Mouse (Mus musculus) CH12.LX (cell line): Measurements from ENCODE around the gene Sik3. TPM values are rescaled to one million over a fixed set of nuclear protein-coding genes. Genes with fewer than 3 reads are reported as not detected.

Source experiments
- DNase-seq: peaks from one replicate; pipeline ENCODE4 v3.0.0-alpha.2; 2013; ENCODE audit errors: extremely low read depth
- H3K27ac ChIP-seq: 2 replicates; pipeline ENCODE4 v1.5.1; 2012; ENCODE audit warnings: low read depth, mild to moderate bottlenecking, control low read depth, moderate library complexity; ENCODE audit not compliant: insufficient read depth
- H3K27me3 ChIP-seq: replicated peaks from 2 replicates; pipeline ENCODE3; 2012; ENCODE audit warnings: inconsistent platforms
- H3K36me3 ChIP-seq, 2 experiments: replicated peaks in 1 of 2; 2 replicates each; pipeline versions ENCODE3 to v1.6.1; 2012; ENCODE audit warnings: inconsistent platforms in 1 of 2, low read length in 1 of 2, mild to moderate bottlenecking in 1 of 2, mixed read lengths in 1 of 2, moderate library complexity in 1 of 2; ENCODE audit not compliant: control insufficient read depth in 1 of 2, insufficient read depth in 1 of 2
- H3K4me1 ChIP-seq, 2 experiments: 2 replicates each; pipeline ENCODE4 v1.6.1; 2012; ENCODE audit warnings: inconsistent platforms in 1 of 2, moderate library complexity in 1 of 2; ENCODE audit not compliant: insufficient read depth in 2 of 2, control insufficient read depth in 1 of 2
- H3K4me2 ChIP-seq: 2 replicates; pipeline ENCODE4 v1.6.1; 2012; ENCODE audit warnings: low read depth, mild to moderate bottlenecking, control low read depth; ENCODE audit not compliant: poor library complexity, insufficient read depth, severe bottlenecking
- H3K4me3 ChIP-seq, 3 experiments: fragments of 150-350 bp in 1 of 3; sonication (generic) in 1 of 3; replicated peaks in 1 of 3; 2 replicates each; pipeline versions ENCODE3 to v1.5.1; 2011 to 2012; ENCODE audit warnings: low read depth in 2 of 3, low read length in 2 of 3, mild to moderate bottlenecking in 2 of 3, moderate library complexity in 2 of 3, control low read depth in 1 of 3, improper control_type of control experiment in 1 of 3, inconsistent platforms in 1 of 3, mixed read lengths in 1 of 3; ENCODE audit not compliant: poor library complexity in 1 of 3
- H3K79me2 ChIP-seq: replicated peaks from 2 replicates; pipeline ENCODE4 v1.6.1; 2012; ENCODE audit warnings: mild to moderate bottlenecking, moderate library complexity; ENCODE audit not compliant: control insufficient read depth, poor library complexity, insufficient read depth, severe bottlenecking; ENCODE audit errors: extremely low read depth
- H3K9ac ChIP-seq: 2 replicates; pipeline ENCODE4 v1.6.1; 2012; ENCODE audit warnings: low read depth, mild to moderate bottlenecking, control low read depth, moderate library complexity; ENCODE audit not compliant: insufficient read depth
- H3K9me3 ChIP-seq: replicated peaks from 2 replicates; pipeline ENCODE3; 2012; ENCODE audit warnings: low read length, inconsistent platforms, mixed read lengths
- CHD2 ChIP-seq: IDR thresholded peaks from 2 replicates; pipeline ENCODE4 v1.6.1; 2011; ENCODE audit warnings: low read length, improper control_type of control experiment
- CTCF ChIP-seq, 2 experiments: IDR thresholded peaks in 1 of 2; conservative IDR thresholded peaks in 1 of 2; 2 replicates each; pipeline ENCODE4 v1.5.1; 2011 to 2012; ENCODE audit warnings: low read depth in 2 of 2, low read length in 2 of 2, improper control_type of control experiment in 1 of 2, inconsistent platforms in 1 of 2, mild to moderate bottlenecking in 1 of 2, moderate library complexity in 1 of 2
- E2F4 ChIP-seq: IDR thresholded peaks from 2 replicates; pipeline ENCODE4 v1.6.1; 2011; ENCODE audit warnings: low read depth, low read length, improper control_type of control experiment; ENCODE audit not compliant: insufficient replicate concordance
- ELF1 ChIP-seq: IDR thresholded peaks from 2 replicates; pipeline ENCODE4 v1.6.1; 2014; ENCODE audit warnings: low read depth, mild to moderate bottlenecking, inconsistent platforms, low read length, improper control_type of control experiment
- EP300 ChIP-seq: IDR thresholded peaks from 2 replicates; pipeline ENCODE4 v1.6.1; 2011; ENCODE audit warnings: low read length, improper control_type of control experiment
- HCFC1 ChIP-seq: IDR thresholded peaks from 2 replicates; pipeline ENCODE4 v1.6.1; 2012; ENCODE audit warnings: low read depth, mild to moderate bottlenecking, inconsistent platforms, low read length, improper control_type of control experiment
- JUND ChIP-seq: conservative IDR thresholded peaks from 2 replicates; pipeline ENCODE4 v1.6.1; 2011; ENCODE audit warnings: low read depth, low read length, improper control_type of control experiment
- KAT2A ChIP-seq: IDR thresholded peaks from 2 replicates; pipeline ENCODE4 v1.6.1; 2012; ENCODE audit warnings: low read length, improper control_type of control experiment, inconsistent platforms; ENCODE audit not compliant: insufficient replicate concordance
- MAFK ChIP-seq: IDR thresholded peaks from 2 replicates; pipeline ENCODE4 v1.6.1; 2011; ENCODE audit warnings: low read length, improper control_type of control experiment; ENCODE audit not compliant: insufficient replicate concordance
- MEF2A ChIP-seq: IDR thresholded peaks from 2 replicates; pipeline ENCODE4 v1.6.1; 2014; ENCODE audit warnings: low read depth, mild to moderate bottlenecking, inconsistent platforms, low read length, improper control_type of control experiment, borderline replicate concordance
- MXI1 ChIP-seq: IDR thresholded peaks from 2 replicates; pipeline ENCODE4 v1.6.1; 2011; ENCODE audit warnings: mild to moderate bottlenecking, low read depth, low read length, improper control_type of control experiment
- MYC ChIP-seq: IDR thresholded peaks from 2 replicates; pipeline ENCODE4 v1.6.1; 2011; ENCODE audit warnings: low read depth, mild to moderate bottlenecking, improper control_type of control experiment, low read length
- POLR2A ChIP-seq: IDR thresholded peaks from 2 replicates; pipeline ENCODE4 v1.6.1; 2011; ENCODE audit warnings: low read depth, mild to moderate bottlenecking, improper control_type of control experiment, low read length
- POLR2AphosphoS2 ChIP-seq: IDR thresholded peaks from 2 replicates; pipeline ENCODE4 v1.6.1; 2011; ENCODE audit warnings: low read depth, low read length, improper control_type of control experiment
- TBP ChIP-seq: conservative IDR thresholded peaks from 2 replicates; pipeline ENCODE4 v1.6.1; 2011; ENCODE audit warnings: low read depth, low read length, improper control_type of control experiment
- TCF12 ChIP-seq: IDR thresholded peaks from 2 replicates; pipeline ENCODE4 v1.6.1; 2014; ENCODE audit warnings: low read depth, mild to moderate bottlenecking, inconsistent platforms, low read length, improper control_type of control experiment
- UBTF ChIP-seq: IDR thresholded peaks from 2 replicates; pipeline ENCODE4 v1.6.1; 2012; ENCODE audit warnings: low read depth, mild to moderate bottlenecking, inconsistent platforms, low read length, improper control_type of control experiment, moderate library complexity
- USF2 ChIP-seq: conservative IDR thresholded peaks from 2 replicates; pipeline ENCODE4 v1.6.1; 2011; ENCODE audit warnings: low read depth, low read length, improper control_type of control experiment
- ZC3H11A ChIP-seq: IDR thresholded peaks from 2 replicates; pipeline ENCODE4 v1.6.1; 2012; ENCODE audit warnings: low read depth, mild to moderate bottlenecking, inconsistent platforms, low read length, improper control_type of control experiment
- ZKSCAN1 ChIP-seq: IDR thresholded peaks from 2 replicates; pipeline ENCODE4 v1.6.1; 2012; ENCODE audit warnings: low read depth, inconsistent platforms, low read length, improper control_type of control experiment, borderline replicate concordance
- ZNF384 ChIP-seq: IDR thresholded peaks from 2 replicates; pipeline ENCODE4 v1.6.1; 2012; ENCODE audit warnings: low read depth, low read length, improper control_type of control experiment, inconsistent platforms
- dilution Hi-C: fragments of 300-500 bp; cut with MboI; formaldehyde crosslinking; loops from 2 replicates; pipeline ENCODE4 v1.14.3; 2020; ENCODE audit warnings: low sequenced_read_pairs; ENCODE audit not compliant: extremely low pct_unique_long_range_greater_than_20kb, extremely low pct_ligation_motif_present
- in situ Hi-C: fragments of 300-500 bp; cut with MboI; formaldehyde crosslinking; loops from 3 replicates; pipeline ENCODE4 v1.14.3; 2019; ENCODE audit warnings: low sequenced_read_pairs, low pct_ligation_motif_present, low pct_unique_long_range_greater_than_20kb, mixed read lengths
- polyA plus RNA-seq: library from polyadenylated mRNA; unstranded; fragments of >175 nt; gene quantifications from 2 replicates; pipeline ENCODE4 v1.2.1, GENCODE M21; 2012; ENCODE audit warnings: low read depth; ENCODE audit not compliant: insufficient read length
- total RNA-seq, 2 experiments: library from RNA; depleted of rRNA; stranded (reverse); fragments of 300-350 nt in 1 of 2; fragments of >200 nt in 1 of 2; gene quantifications; 2 replicates each; pipeline ENCODE4 v1.2.3; 2012 to 2014

Gene Sik3
- total and polyA plus RNA-seq, 3 experiments: 14.9 to 29.8 (median 21.4) TPM

DNA sequence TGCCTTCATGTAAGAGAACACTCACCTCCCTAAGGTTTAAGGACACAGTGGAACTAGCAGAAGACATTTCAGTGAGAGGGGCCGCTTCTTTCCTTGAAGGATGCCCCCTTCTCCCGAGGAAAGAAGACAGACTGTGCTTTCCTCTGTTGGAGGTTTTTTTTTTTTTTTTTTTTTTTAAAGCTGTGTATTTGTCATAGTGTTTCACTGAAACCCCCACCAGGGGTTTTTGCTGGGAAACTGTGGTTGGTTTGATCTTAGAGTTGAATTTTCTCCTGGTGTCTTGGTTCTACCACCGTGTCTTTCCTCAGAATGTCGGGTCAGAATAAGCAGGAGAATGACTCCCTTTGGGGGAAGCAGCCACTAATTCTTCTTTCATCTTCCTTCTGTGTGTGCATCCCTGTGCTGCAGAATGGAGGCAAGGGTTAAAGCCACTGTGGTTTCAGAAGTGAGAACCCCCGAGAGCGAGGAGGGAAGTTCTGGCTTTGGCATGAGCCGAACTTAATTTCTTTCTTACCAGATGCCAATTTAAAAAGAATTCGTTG is 106.3 kb downstream of the Sik3 start:
- Histone ChIP-seq H3K4me1 (peaks cover 0 to 34% of the 10 kb centered on the region in 2 experiments; a peak in 2 of 4 replicates), H3K36me3 (peaks cover 10 to 40% of the 10 kb centered on the region in 2 experiments), H3K9ac (no peak overlapping the region), H3K9me3 (peaks cover 7% of the 10 kb centered on the region), H3K4me3 (no peak overlapping the region), H3K27ac (no peak overlapping the region), H3K27me3 (no peaks in the 10 kb centered on the region), H3K79me2 (peaks cover 6% of the 10 kb centered on the region), H3K4me2 (no peak overlapping the region)
- in situ Hi-C loops: no loop called here
- TF ChIP-seq MYC (no peak), CTCF (conservative IDR thresholded peaks at IDR 0.05 in 1 of 2, IDR thresholded peaks at IDR 0.05 in 1 of 2; ENCODE audit: low read depth in 2 of 2, low read length in 2 of 2) (no peak), ZNF384 (peak; percentile 24; the same call in 1 of the 2 replicates), MXI1 (no peak), ZKSCAN1 (no peak), HCFC1 (no peak), KAT2A (no peak)
- DNase-seq: no peak
- dilution Hi-C loops: no loop called here

DNA sequence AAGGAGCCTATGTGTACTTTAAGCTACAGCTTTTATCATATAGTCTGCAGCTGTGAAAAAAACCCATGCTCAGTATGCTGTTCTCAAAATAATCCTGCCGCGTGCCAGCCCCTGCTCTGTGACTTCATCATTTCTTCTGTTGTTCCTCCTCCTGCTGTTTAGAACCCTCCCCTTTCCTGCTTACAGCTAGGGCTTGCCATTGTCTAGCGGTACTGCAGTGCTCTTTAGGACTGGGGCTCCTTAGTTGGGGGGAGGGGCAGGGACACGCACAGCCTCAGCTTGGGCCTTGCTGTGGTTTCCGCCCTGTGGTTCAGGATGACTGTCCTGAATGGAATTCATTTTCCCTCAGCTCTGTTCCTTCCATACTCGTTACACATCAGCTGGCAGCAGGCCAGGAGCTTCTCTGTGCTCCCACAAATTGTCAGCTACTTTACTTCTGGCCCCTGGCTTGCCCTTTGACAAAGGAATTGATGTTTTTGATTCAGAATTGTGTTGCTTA is 107.4 kb downstream of the Sik3 start:
- Histone ChIP-seq H3K27me3 (no peaks in the 10 kb centered on the region), H3K4me1 (peaks cover 0 to 34% of the 10 kb centered on the region in 2 experiments; a peak in 2 of 4 replicates)
- in situ Hi-C loops: no loop called here

DNA sequence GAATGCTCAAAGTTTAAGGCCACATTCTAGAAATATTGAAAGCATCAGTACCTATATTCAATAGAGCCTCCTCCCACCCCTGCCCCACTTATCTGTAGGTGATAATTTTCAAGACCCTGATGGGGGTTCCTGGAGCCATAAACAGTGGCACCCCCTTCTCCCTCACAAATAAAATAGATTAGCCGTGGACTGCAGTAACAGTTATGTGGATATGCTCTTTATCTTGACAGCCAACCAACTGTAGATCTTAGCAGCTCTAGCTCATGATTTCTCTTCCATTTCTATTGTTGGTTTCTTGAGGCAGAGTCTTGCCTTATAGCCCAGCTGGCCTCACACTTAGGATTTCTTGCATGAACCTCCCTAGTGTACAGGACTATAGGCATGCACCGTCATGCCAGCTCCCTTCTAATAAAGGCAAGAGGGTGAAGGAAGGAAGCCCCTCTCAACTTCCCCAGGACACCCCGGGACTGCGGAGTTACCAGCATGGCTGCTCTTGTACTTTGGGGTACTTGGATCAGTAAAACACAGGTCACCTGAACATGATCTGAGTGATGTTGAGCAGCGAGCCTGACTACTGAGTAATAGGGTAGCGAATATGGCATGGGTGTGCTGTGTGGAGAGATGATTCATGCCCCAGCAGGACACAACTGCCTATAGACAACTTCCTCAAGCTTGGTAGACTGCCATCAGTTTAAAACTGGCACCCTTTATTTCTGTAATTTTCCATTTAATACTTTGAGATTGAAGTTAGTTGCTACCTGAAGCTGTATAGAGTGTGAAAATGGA is 108.0 kb downstream of the Sik3 start:
- dilution Hi-C loops: no loop called here
- peaks cover 0 to 34% of the 10 kb centered on the region in 2 experiments; a peak in 2 of 4 replicates for H3K4me1 ChIP-seq
- H3K79me2 ChIP-seq: peaks cover 6% of the 10 kb centered on the region
- H3K4me2 ChIP-seq: no peak overlapping the region
- TF ChIP-seq TCF12: no peak
- TF ChIP-seq JUND: no peak
- TF ChIP-seq EP300: no peak
- TF ChIP-seq POLR2AphosphoS2: no peak
- no peak for TF ChIP-seq E2F4
- TF ChIP-seq MYC: no peak
- no peak for TF ChIP-seq USF2
- no peak for TF ChIP-seq ZC3H11A
- TF ChIP-seq KAT2A: no peak
- no peak for TF ChIP-seq ELF1
- TF ChIP-seq UBTF: no peak
- no peak for TF ChIP-seq TBP
- TF ChIP-seq POLR2A: no peak
- TF ChIP-seq HCFC1: no peak
- TF ChIP-seq MAFK: no peak
- TF ChIP-seq CHD2: no peak
- no peak overlapping the region for H3K9ac ChIP-seq
- H3K36me3 ChIP-seq: peaks cover 17 to 47% of the 10 kb centered on the region in 2 experiments
- DNase-seq: no peak
- no peak overlapping the region for H3K4me3 ChIP-seq
- peaks cover 7% of the 10 kb centered on the region for H3K9me3 ChIP-seq
- H3K27me3 ChIP-seq: no peaks in the 10 kb centered on the region
- H3K27ac ChIP-seq: no peak overlapping the region
- in situ Hi-C loops: no loop called here

More for the DNA sequence above, 107.4 kb downstream of the Sik3 start:
- H3K4me2 ChIP-seq: no peak overlapping the region
- TF ChIP-seq MEF2A: no peak
- peak; percentile 40; the same call in 1 of the 2 replicates for TF ChIP-seq CHD2
- TF ChIP-seq MYC: 0 out of 2 replicates have a peak, but pooled peaks have one; percentile 12
- TF ChIP-seq TBP: no peak
- no peak overlapping the region for H3K4me3 ChIP-seq
- peak; percentile 45 for DNase-seq
- H3K27ac ChIP-seq: no peak overlapping the region
- peaks cover 6% of the 10 kb centered on the region for H3K79me2 ChIP-seq
- peaks cover 7% of the 10 kb centered on the region for H3K9me3 ChIP-seq
- dilution Hi-C loops: no loop called here
- peaks cover 17 to 47% of the 10 kb centered on the region in 2 experiments for H3K36me3 ChIP-seq
- no peak overlapping the region for H3K9ac ChIP-seq
